Mouse (Mus musculus): ENCODE results near the gene Tas2r135.

The Tas2r135 gene

GRCm38 (mm10) chr6:42373669-42374430 lies 31.4 kb upstream of the Tas2r135 start:
- no peak for DNase-seq (ENCODE audit: low spot score)

- no peak for DNase-seq (ENCODE audit: low spot score)
These were observed 30.5 kb upstream of the Tas2r135 start for GRCm38 (mm10) chr6:42374701-42375100.

GRCm38 (mm10) chr6:42375131-42375530 lies 30.1 kb upstream of the Tas2r135 start:
- DNase-seq (ENCODE audit: low spot score), result no peak

- DNase-seq (ENCODE audit: low spot score), result no peak
These were observed 29.2 kb upstream of the Tas2r135 start for GRCm38 (mm10) chr6:42376016-42376415.

GRCm38 (mm10) chr6:42376504-42377019 lies 28.7 kb upstream of the Tas2r135 start:
- DNase-seq (ENCODE audit: low spot score), result no peak

GRCm38 (mm10) chr6:42377280-42377679 lies 28.0 kb upstream of the Tas2r135 start:
- no peak for DNase-seq (ENCODE audit: low spot score)

GRCm38 (mm10) chr6:42379551-42379950 lies 25.7 kb upstream of the Tas2r135 start:
- no peak for DNase-seq (ENCODE audit: low spot score)

GRCm38 (mm10) chr6:42380416-42381144 lies 24.7 kb upstream of the Tas2r135 start:
- DNase-seq (ENCODE audit: low spot score), result no peak

GRCm38 (mm10) chr6:42381221-42381620 lies 24.0 kb upstream of the Tas2r135 start:
- no peak for DNase-seq (ENCODE audit: low spot score)

- DNase-seq (ENCODE audit: low spot score), result no peak
These were observed 23.3 kb upstream of the Tas2r135 start for GRCm38 (mm10) chr6:42381916-42382381.

- DNase-seq (ENCODE audit: low spot score), result no peak
These were observed 21.9 kb upstream of the Tas2r135 start for GRCm38 (mm10) chr6:42383360-42383759.

GRCm38 (mm10) chr6:42385635-42386034 lies 19.6 kb upstream of the Tas2r135 start:
- DNase-seq (ENCODE audit: low spot score), result no peak

GRCm38 (mm10) chr6:42391796-42392330 lies 13.4 kb upstream of the Tas2r135 start:
- DNase-seq (ENCODE audit: low spot score), result no peak

- DNase-seq (ENCODE audit: low spot score), result no peak
These were observed 9.0 kb upstream of the Tas2r135 start for GRCm38 (mm10) chr6:42395960-42396809.

- DNase-seq (ENCODE audit: low spot score), result no peak
These were observed 8.1 kb upstream of the Tas2r135 start for GRCm38 (mm10) chr6:42397041-42397657.

GRCm38 (mm10) chr6:42398285-42398684 lies 6.9 kb upstream of the Tas2r135 start:
- DNase-seq (ENCODE audit: low spot score), result no peak

- DNase-seq (ENCODE audit: low spot score), result no peak
These were observed 6.2 kb upstream of the Tas2r135 start for GRCm38 (mm10) chr6:42398998-42399397.

- no peak for DNase-seq (ENCODE audit: low spot score)
These were observed 5.3 kb upstream of the Tas2r135 start, which contains the start of gene Tas2r143 for GRCm38 (mm10) chr6:42399938-42400337. Gene Tas2r143, plus strand, starts transcription at chr6:42400238.

GRCm38 (mm10) chr6:42419443-42419842 lies 14.2 kb downstream of the Tas2r135 start:
- no peak for DNase-seq (ENCODE audit: low spot score)

GRCm38 (mm10) chr6:42421439-42421838 lies 16.2 kb downstream of the Tas2r135 start:
- DNase-seq (ENCODE audit: low spot score), result no peak

- no peak for DNase-seq (ENCODE audit: low spot score)
These were observed 19.2 kb downstream of the Tas2r135 start for GRCm38 (mm10) chr6:42424472-42424871.
